Mouse (Mus musculus) spleen, adult 2 months (tissue): Measurements from ENCODE around the gene Ets1.

Experiments used
- CTCF ChIP-seq: fragments of 200-500 bp; IDR thresholded peaks from 2 replicates; pipeline ENCODE4 v1.5.1; 2011; ENCODE audit warnings: mild to moderate bottlenecking, inconsistent platforms; ENCODE audit not compliant: insufficient read depth, insufficient read length, insufficient replicate concordance; ENCODE audit errors: extremely low read depth
- POLR2A ChIP-seq: fragments of 200-500 bp; IDR thresholded peaks from 2 replicates; pipeline ENCODE4 v1.6.1; 2011; ENCODE audit warnings: low read depth, low read length, inconsistent platforms

DNA sequence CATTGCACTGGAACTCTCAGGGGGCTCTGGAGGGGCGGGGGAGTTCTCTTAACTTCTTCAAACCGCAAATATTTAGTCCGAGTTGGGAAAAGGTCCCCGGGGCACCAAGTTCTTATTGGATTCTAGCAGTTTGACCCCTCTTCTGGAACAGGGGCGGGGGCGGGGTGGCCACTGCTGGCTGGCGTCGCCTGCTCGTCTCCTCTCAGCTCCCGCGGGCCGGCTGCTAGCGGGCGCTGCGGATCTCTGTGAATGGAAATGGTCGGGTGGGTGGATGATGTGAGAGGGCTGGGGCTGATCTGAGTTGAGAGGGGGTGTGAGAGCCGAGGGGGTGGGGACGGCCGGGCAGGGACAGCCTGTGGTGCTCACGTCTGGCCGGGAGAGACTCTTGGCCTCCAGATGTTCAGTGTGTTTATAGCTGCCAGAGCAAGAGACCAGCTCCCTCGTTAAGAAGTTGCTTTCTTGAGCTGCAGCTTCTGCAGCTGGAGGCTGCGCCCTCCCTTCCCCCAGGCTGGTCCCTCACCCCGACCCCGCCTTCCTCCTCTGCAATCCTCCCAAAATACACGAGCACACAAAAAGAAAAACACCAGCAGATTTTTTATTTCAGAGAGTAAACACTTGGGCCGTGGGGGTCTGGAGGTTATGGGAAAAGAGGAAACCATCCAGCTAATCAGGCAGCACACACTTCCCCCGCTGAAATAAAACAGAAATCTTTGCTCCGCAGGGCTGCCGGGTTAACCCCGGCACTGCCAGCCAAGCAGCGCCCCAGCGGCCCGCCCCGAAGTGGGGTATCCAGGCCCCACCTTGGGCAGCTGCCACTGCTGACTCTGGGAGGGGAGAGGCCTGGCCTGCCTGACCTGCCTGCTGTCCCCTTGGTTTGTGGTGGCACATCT, 36.2 kb downstream of the Ets1 start:
- TF ChIP-seq POLR2A (peak; percentile 50), CTCF (no peak)
